Mouse (Mus musculus): Measurements from ENCODE around the gene Osbpl10.

The Osbpl10 gene

GRCm38 (mm10) chr9:115172096-115172495, 193.7 kb downstream of the Osbpl10 start:
- no peak for DNase-seq

GRCm38 (mm10) chr9:115179154-115179553, 200.8 kb downstream of the Osbpl10 start:
- no peak for DNase-seq

GRCm38 (mm10) chr9:115179935-115180334, 201.6 kb downstream of the Osbpl10 start:
- no peak for DNase-seq

- no peak for DNase-seq
These were observed 208.0 kb downstream of the Osbpl10 start for GRCm38 (mm10) chr9:115186402-115186801.

- DNase-seq: no peak
These were observed 212.1 kb downstream of the Osbpl10 start for GRCm38 (mm10) chr9:115190376-115190942.

- no peak for DNase-seq
These were observed 214.5 kb downstream of the Osbpl10 start for GRCm38 (mm10) chr9:115192890-115193289.

GRCm38 (mm10) chr9:115197082-115197481, 218.7 kb downstream of the Osbpl10 start:
- peak; percentile 64 for DNase-seq

- no peak for DNase-seq
These were observed 221.9 kb downstream of the Osbpl10 start for GRCm38 (mm10) chr9:115200166-115200862.

- no peak for DNase-seq
These were observed 222.9 kb downstream of the Osbpl10 start for GRCm38 (mm10) chr9:115201264-115201663.

- DNase-seq: no peak
These were observed 224.8 kb downstream of the Osbpl10 start for GRCm38 (mm10) chr9:115203136-115203535.

- peak; percentile 22 for DNase-seq
These were observed 227.1 kb downstream of the Osbpl10 start for GRCm38 (mm10) chr9:115205491-115205890.

GRCm38 (mm10) chr9:115206219-115206618, 227.8 kb downstream of the Osbpl10 start:
- DNase-seq: no peak

- no peak for DNase-seq
These were observed 231.4 kb downstream of the Osbpl10 start for GRCm38 (mm10) chr9:115209737-115210136.

- DNase-seq: no peak
These were observed 232.2 kb downstream of the Osbpl10 start for GRCm38 (mm10) chr9:115210535-115210934.

GRCm38 (mm10) chr9:115213755-115214264, 235.4 kb downstream of the Osbpl10 start:
- no peak for DNase-seq

- no peak for DNase-seq
These were observed 236.5 kb downstream of the Osbpl10 start for GRCm38 (mm10) chr9:115214572-115215571.

GRCm38 (mm10) chr9:115215830-115216701, 237.7 kb downstream of the Osbpl10 start:
- peak; percentile 48 for DNase-seq

- no peak for DNase-seq
These were observed 239.6 kb downstream of the Osbpl10 start for GRCm38 (mm10) chr9:115217984-115218383.

- DNase-seq: no peak
These were observed 242.1 kb downstream of the Osbpl10 start for GRCm38 (mm10) chr9:115220466-115220865.

- DNase-seq: no peak
These were observed 242.9 kb downstream of the Osbpl10 start for GRCm38 (mm10) chr9:115221265-115221664.

- no peak for DNase-seq
These were observed 246.5 kb downstream of the Osbpl10 start for GRCm38 (mm10) chr9:115224744-115225354.

- DNase-seq: no peak
These were observed 250.8 kb downstream of the Osbpl10 start for GRCm38 (mm10) chr9:115229145-115229544.
